Mouse (Mus musculus) common myeloid progenitor, adult 5-6 weeks (primary cell): ENCODE results near the gene Itga6. TPM values are rescaled to one million over a fixed set of nuclear protein-coding genes. Genes with fewer than 3 reads are reported as not detected.
"Not testable (repeated sequence)": the region's sequence is repeated elsewhere in the genome, so short reads cannot be mapped to it uniquely, and the experiment has no call there.

ENCODE experiments used
- ATAC-seq: replicated peaks from 2 replicates; pipeline ENCODE4 v1.8.0; 2016; ENCODE audit warnings: low read depth, mild to moderate bottlenecking, moderate TSS enrichment, inconsistent platforms; ENCODE audit not compliant: poor library complexity, severe bottlenecking
- total RNA-seq: library from RNA; stranded (forward); fragments of 200-1000, 187-1606 nt; gene quantifications from 2 replicates; pipeline ENCODE4 v1.2.3, GENCODE M21; 2017

Gene Itga6
- total RNA-seq, result 66.4 and 70.6 TPM in 2 replicates

DNA sequence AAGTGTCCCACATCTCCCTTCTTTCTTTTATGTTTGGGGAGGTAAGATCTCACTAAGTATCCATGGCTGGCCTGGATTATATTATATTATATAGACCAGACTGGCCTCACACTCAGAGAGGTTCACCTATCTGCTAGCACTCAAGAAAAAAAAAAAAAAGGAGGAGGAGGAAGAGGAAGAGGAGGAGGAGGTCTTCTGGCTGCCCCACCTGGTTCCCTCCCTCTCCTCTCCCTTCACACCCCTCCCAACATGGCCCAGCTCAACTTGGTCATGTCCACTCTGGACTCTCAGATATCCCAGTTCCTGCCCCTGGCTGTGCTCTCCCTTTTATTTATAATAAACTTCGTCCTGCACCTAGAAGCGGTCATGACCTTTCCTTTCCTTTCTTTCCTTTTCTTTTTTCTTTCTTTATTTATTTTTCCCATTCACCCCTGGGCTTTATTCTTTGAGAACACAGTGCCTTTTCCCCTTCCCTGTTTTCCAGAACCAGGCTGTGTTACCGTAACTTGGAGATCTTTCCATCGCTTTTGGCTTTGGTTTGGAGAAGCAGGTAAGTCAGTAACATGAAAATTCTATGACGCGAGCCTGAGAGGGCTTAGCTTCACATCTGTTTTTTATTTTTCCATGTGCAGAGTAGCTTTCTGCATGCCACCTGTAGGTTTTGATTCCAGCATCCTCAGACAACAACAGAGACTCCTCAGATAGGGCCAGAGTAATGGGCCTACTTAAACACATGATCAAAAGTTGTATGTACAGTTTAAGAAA, at the start of gene Itga6:
TSS of gene Itga6 (plus strand) at position 7 of the 765 bp plus-strand sequence.
- no peak for ATAC-seq

- no peak for ATAC-seq
Observed at GRCm38 (mm10) chr2:71696776-71697175, 48.6 kb upstream of the Itga6 start.

GRCm38 (mm10) chr2:71697408-71698336, 47.7 kb upstream of the Itga6 start:
- ATAC-seq, result no peak

GRCm38 (mm10) chr2:71698366-71698765, 47.0 kb upstream of the Itga6 start:
- ATAC-seq, result no peak

- ATAC-seq, result no peak
Observed at GRCm38 (mm10) chr2:71698942-71699341, 46.5 kb upstream of the Itga6 start.

GRCm38 (mm10) chr2:71701341-71701740, 44.1 kb upstream of the Itga6 start:
- no peak for ATAC-seq

DNA sequence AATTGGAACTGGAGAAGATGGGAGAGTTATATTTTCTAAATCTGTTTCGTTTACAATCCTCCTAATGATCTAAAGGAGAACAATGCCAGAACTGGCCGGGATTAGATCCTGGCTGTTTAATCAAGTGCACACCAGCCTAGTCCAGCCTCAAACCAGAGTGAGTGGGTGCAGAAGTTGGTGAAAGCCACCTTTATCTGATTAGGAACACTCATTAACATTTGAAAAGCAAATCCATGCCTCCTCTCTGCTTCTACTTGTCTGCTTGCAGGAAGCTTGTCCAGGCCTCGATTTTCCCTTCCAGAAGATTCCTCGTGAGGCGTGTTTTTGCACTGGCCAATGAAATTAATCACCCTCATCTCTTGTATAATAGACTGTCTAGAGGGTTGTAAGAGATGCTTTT, 41.1 kb upstream of the Itga6 start:
- ATAC-seq, result no peak

GRCm38 (mm10) chr2:71708886-71709285, 36.5 kb upstream of the Itga6 start:
- no peak for ATAC-seq

DNA sequence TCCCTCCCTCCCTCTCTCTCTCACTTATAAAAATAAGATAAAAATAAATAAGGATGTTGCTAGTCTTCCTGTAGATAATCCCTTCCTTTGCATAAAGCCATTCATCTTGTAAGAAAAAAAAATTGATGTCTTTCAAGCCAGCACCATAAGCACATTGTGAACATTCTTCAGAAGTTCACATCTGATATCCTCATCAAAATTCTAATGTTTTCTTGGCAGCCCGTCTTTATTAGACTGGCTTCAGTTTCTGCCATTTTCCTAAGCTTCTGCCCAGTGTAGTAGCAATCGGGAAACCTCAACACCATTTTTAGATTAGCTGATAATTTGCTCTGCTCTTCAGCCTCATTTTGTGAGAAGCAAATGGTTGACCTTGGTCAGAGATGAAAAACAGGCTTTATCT, 33.8 kb upstream of the Itga6 start:
- no peak for ATAC-seq

DNA sequence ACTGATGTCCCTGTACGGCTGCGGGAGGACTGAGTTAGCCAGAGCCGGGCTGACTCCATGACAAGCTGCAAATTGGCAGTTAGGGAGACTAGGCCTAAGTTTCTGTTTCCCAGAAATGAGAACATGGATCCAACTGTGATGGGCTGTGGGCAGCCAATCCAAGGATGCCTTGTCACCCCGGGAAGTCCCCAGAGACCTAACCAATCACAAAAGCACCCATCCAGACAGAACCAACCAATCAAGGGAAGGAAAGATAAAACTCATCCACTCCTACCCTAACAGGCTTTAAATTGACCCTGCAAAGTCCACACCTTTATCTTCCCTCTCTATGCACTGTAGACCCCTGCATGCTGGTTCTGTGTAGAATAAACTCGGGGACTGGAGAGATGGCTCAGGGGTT, 31.0 kb upstream of the Itga6 start:
- no peak for ATAC-seq

GRCm38 (mm10) chr2:71719005-71719386, 26.4 kb upstream of the Itga6 start:
- ATAC-seq, result 0 out of 2 replicates have a peak, but pooled peaks have one; percentile 23

DNA sequence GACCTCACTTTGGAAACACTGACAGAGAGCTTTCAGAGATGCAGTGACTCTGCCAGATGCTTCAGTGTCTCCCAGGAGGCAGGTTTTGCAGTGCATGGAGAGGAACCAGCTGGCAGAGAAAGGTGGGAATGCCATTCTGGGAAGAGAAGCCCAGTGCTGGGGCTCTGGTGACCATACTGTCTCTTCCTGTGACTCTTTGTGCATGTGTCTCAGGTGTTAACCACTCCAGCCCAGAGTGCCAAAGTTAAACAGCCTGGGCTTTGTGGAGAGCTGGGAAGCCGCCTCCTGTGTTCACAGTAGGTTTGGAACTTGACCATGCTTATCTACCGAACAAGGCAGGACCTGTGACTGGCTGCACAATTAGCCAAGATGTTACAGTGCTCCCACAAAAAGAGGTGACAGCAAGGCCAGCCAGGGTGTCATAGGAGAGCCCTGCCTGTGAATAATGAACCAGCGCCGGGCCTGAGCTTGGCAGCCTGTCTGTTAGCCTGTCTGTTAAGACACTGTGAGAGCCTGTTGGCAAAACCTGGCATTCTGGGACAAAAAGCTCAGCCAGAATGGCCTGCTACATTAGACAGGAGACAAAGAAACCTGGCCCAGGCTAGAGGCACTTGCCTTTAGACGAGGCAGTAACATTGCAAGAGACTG, 25.9 kb upstream of the Itga6 start:
- ATAC-seq, result no peak

GRCm38 (mm10) chr2:71720556-71720955, 24.9 kb upstream of the Itga6 start:
- not testable (repeated sequence) for ATAC-seq

GRCm38 (mm10) chr2:71722913-71723312, 22.5 kb upstream of the Itga6 start:
- peak; percentile 88 for ATAC-seq

GRCm38 (mm10) chr2:71723623-71724022, 21.8 kb upstream of the Itga6 start:
- no peak for ATAC-seq

GRCm38 (mm10) chr2:71724028-71724427, 21.4 kb upstream of the Itga6 start:
- ATAC-seq, result no peak

GRCm38 (mm10) chr2:71725446-71725845, 20.0 kb upstream of the Itga6 start:
- no peak for ATAC-seq

- ATAC-seq, result no peak
Observed at GRCm38 (mm10) chr2:71726883-71727676, 18.3 kb upstream of the Itga6 start.

DNA sequence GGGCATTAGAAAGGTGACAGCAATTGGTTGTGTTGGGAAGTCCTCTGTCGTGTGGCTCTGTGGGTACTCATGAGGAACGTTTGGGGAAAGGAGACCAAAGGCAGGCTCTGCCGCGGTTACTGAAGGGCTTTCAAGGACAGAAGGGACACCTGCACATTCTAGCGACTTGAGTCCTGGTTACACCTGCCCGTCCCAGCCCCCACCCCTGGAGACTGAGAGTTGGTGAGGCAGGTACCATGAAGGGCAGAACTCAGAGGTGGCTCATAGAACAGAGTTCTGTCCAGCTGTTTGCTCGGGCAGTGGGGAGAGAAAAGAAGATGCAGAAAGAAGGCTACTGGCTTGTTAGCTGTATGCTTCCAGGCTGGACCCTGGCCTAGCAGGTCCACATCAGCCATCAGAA, 17.1 kb upstream of the Itga6 start:
- no peak for ATAC-seq

DNA sequence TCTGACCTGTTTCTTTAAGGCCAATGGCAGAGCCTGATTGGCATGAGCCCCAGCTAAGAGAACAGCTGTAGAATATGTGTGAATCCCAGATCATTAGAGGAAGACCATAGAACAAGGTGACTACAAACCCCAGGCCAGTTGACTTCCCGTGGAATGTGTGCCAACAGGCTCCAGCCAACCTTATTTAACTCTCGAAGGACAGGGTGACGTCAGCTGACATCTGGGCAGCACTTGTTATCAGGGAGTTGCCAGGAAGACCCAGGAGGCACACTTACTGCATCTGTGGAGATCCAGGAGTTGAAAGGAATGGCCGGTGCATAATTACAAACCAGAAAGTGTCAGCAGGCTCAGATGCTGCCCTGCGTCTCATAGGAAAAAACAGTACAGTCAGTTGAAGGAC, 16.6 kb upstream of the Itga6 start:
- no peak for ATAC-seq
